Mouse (Mus musculus) embryonic facial prominence, embryonic 14.5 days (tissue): ENCODE measurements around the gene Gatd1. TPM values are rescaled to one million over a fixed set of nuclear protein-coding genes. Genes with fewer than 3 reads are reported as not detected.

ENCODE experiments used
- ATAC-seq: fragments of 200-750 bp; cut with Nextera tagmentation; 2 replicates; pipeline ENCODE4 v1.8.0; 2017; ENCODE audit warnings: low read depth, moderate number of reproducible peaks, moderate TSS enrichment
- DNase-seq: peaks from one replicate; pipeline ENCODE4 v3.0.0-alpha.2; 2015; ENCODE audit warnings: low spot score
- H3K27ac ChIP-seq: fragments of 300-500 bp; sonication (generic); replicated peaks from 2 replicates; pipeline ENCODE4 v1.5.1; 2014; ENCODE audit warnings: low read depth, mild to moderate bottlenecking, low read length, moderate library complexity
- H3K27me3 ChIP-seq: fragments of 300-500 bp; sonication (generic); replicated peaks from 2 replicates; pipeline ENCODE4 v1.6.1; 2014; ENCODE audit warnings: low read length; ENCODE audit not compliant: control insufficient read depth, insufficient read depth
- H3K36me3 ChIP-seq: fragments of 300-500 bp; sonication (generic); 2 replicates; pipeline ENCODE4 v1.6.1; 2014; ENCODE audit warnings: low read length, mixed read lengths; ENCODE audit not compliant: control insufficient read depth, insufficient read depth
- H3K4me1 ChIP-seq: fragments of 300-500 bp; sonication (generic); 2 replicates; pipeline ENCODE4 v1.6.1; 2014; ENCODE audit warnings: antibody characterized with exemption, low read length; ENCODE audit not compliant: control insufficient read depth, insufficient read depth
- H3K4me2 ChIP-seq: fragments of 300-500 bp; sonication (generic); 2 replicates; pipeline ENCODE4 v1.6.1; 2014; ENCODE audit warnings: low read depth, mild to moderate bottlenecking, low read length, moderate library complexity, mixed read lengths
- H3K4me3 ChIP-seq: fragments of 300-500 bp; sonication (generic); 2 replicates; pipeline ENCODE4 v1.5.1; 2014; ENCODE audit warnings: low read depth, mild to moderate bottlenecking, low read length
- H3K9ac ChIP-seq: fragments of 300-500 bp; sonication (generic); 2 replicates; pipeline ENCODE4 v1.6.1; 2014; ENCODE audit warnings: low read depth, mild to moderate bottlenecking, low read length, moderate library complexity, mixed read lengths
- H3K9me3 ChIP-seq: fragments of 300-500 bp; sonication (generic); 2 replicates; pipeline ENCODE4 v1.6.1; 2016; ENCODE audit warnings: low read length; ENCODE audit not compliant: control insufficient read depth
- WGBS: fragments of 180-500 bp; shearing (Covaris S2); extraction: QIAGEN DNeasy Blood & Tissue Kit; methylation state at CpG from one replicate; pipeline ENCODE4 v1.1.7; 2014; 5-methylcytosine and 5-hydroxymethylcytosine counted together
- polyA plus RNA-seq: library from polyadenylated mRNA; unstranded; fragments of >200 nt; fragmentation: Nextera tagmentation; extraction: Ambion mirVana; gene quantifications from 2 replicates; pipeline ENCODE4 v1.2.1, GENCODE M21; 2014

The Gatd1 gene
- polyA plus RNA-seq, 1 experiment from 2014 or later = 37.1 TPM

- Histone ChIP-seq H3K4me2 (no peak overlapping the region), H3K4me1 (no peaks in the 10 kb centered on the region), H3K27me3 (peaks cover 18% of the 10 kb centered on the region; the same call in 1 of the 2 replicates), H3K9me3 (no peaks in the 10 kb centered on the region), H3K36me3 (no peaks in the 10 kb centered on the region), H3K4me3 (no peak overlapping the region), H3K9ac (no peak overlapping the region), H3K27ac (no peak overlapping the region)
- ATAC-seq = peak; percentile 71; the same call in 1 of the 2 replicates
- WGBS = 17% methylated on average over 16 of the region's 24 CpGs
- DNase-seq = peak; percentile 63
These were observed 52.4 kb downstream of the Gatd1 start for GRCm38 (mm10) chr7:141361510-141361909.

Other genes with a start within 250 kb of the Gatd1 start
- gene Rnh1, start 241.3 kb downstream of the Gatd1 start, polyA plus RNA-seq = 160 and 166 TPM in 2 replicates
- gene Hras, start 220.1 kb downstream of the Gatd1 start, polyA plus RNA-seq = 122 and 142 TPM in 2 replicates
- gene Lrrc56, start 220.0 kb downstream of the Gatd1 start, polyA plus RNA-seq = 6.0 and 7.2 TPM in 2 replicates
- 1.3 and 1.5 TPM in 2 replicates for gene Lmntd2, start 200.1 kb downstream of the Gatd1 start, polyA plus RNA-seq
- gene Rassf7, start 198.3 kb downstream of the Gatd1 start, polyA plus RNA-seq = 26.7 and 30.2 TPM in 2 replicates
- 59.8 and 62.7 TPM in 2 replicates for gene Phrf1, start 185.4 kb downstream of the Gatd1 start, polyA plus RNA-seq
- 2.3 and 2.4 TPM in 2 replicates for gene Irf7, start 147.7 kb downstream of the Gatd1 start, polyA plus RNA-seq
- 0.21 TPM in 1 of 2 replicates, not detected in the other for gene Cdhr5, start 137.3 kb downstream of the Gatd1 start, polyA plus RNA-seq
- 9.9 and 13.8 TPM in 2 replicates for gene Sct, start 135.0 kb downstream of the Gatd1 start, polyA plus RNA-seq
- 0.81 and 1.3 TPM in 2 replicates for gene Drd4, start 122.1 kb downstream of the Gatd1 start, polyA plus RNA-seq
- 72.7 and 82.7 TPM in 2 replicates for gene Deaf1, start 86.4 kb downstream of the Gatd1 start, polyA plus RNA-seq
- 21.1 and 27.7 TPM in 2 replicates for gene Tmem80, start 86.4 kb downstream of the Gatd1 start, polyA plus RNA-seq
- gene Eps8l2, start 75.3 kb downstream of the Gatd1 start, polyA plus RNA-seq = 12.0 and 13.6 TPM in 2 replicates
- 248 and 250 TPM in 2 replicates for gene Taldo1, start 21.9 kb downstream of the Gatd1 start, polyA plus RNA-seq
- 2.8 and 4.5 TPM in 2 replicates for gene Cend1, start 15.4 kb upstream of the Gatd1 start, polyA plus RNA-seq
- gene Slc25a22, start 23.8 kb upstream of the Gatd1 start, polyA plus RNA-seq = 29.1 and 30.7 TPM in 2 replicates
- gene Pidd1, start 29.9 kb upstream of the Gatd1 start, polyA plus RNA-seq = 7.1 and 7.4 TPM in 2 replicates
- 1,283 and 1,386 TPM in 2 replicates for gene Rplp2, start 33.2 kb upstream of the Gatd1 start, polyA plus RNA-seq
- 16.9 and 20.4 TPM in 2 replicates for gene Pnpla2, start 41.1 kb upstream of the Gatd1 start, polyA plus RNA-seq
- 6.6 and 10.3 TPM in 2 replicates for gene Cracr2b, start 47.0 kb upstream of the Gatd1 start, polyA plus RNA-seq
- 54.9 and 60.7 TPM in 2 replicates for gene Cd151, start 53.3 kb upstream of the Gatd1 start, polyA plus RNA-seq
- gene Polr2l, start 61.0 kb upstream of the Gatd1 start, polyA plus RNA-seq = 59.3 and 65.2 TPM in 2 replicates
- 85.1 and 86.2 TPM in 2 replicates for gene Tspan4, start 61.1 kb upstream of the Gatd1 start, polyA plus RNA-seq
- gene Chid1, start 125.7 kb upstream of the Gatd1 start, polyA plus RNA-seq = 47.4 and 47.9 TPM in 2 replicates
- gene Ap2a2, start 148.0 kb upstream of the Gatd1 start, polyA plus RNA-seq = 68.0 and 73.8 TPM in 2 replicates
- 0.17 and 0.19 TPM in 2 replicates for gene Muc6, start 241.2 kb upstream of the Gatd1 start, polyA plus RNA-seq